Mouse (Mus musculus) forebrain, embryonic 14.5 days (tissue): Measurements from ENCODE around the gene Olfr992. TPM values are rescaled to one million over a fixed set of nuclear protein-coding genes. Genes with fewer than 3 reads are reported as not detected.
"Not testable (repeated sequence)": the region's sequence is repeated elsewhere in the genome, so short reads cannot be mapped to it uniquely, and the experiment has no call there.

Source experiments
- ATAC-seq: fragments of 200-750 bp; cut with Nextera tagmentation; 2 replicates; pipeline ENCODE4 v1.8.0; 2017; ENCODE audit warnings: mild to moderate bottlenecking, moderate library complexity
- DNase-seq: peaks from one replicate; pipeline ENCODE4 v3.0.0-alpha.2; 2015; ENCODE audit warnings: low spot score
- H3K27ac ChIP-seq: fragments of 300-500 bp; sonication (generic); 2 replicates; pipeline ENCODE4 v1.5.1; 2014; ENCODE audit warnings: low read depth, mild to moderate bottlenecking, control low read depth, low read length, moderate library complexity
- H3K27me3 ChIP-seq: fragments of 300-500 bp; sonication (generic); replicated peaks from 2 replicates; pipeline ENCODE4 v1.6.1; 2014; ENCODE audit warnings: low read length, control low read depth, mixed read lengths; ENCODE audit not compliant: control insufficient read depth, insufficient read depth
- H3K36me3 ChIP-seq: fragments of 300-500 bp; sonication (generic); 2 replicates; pipeline ENCODE4 v1.6.1; 2014; ENCODE audit warnings: low read length, control low read depth; ENCODE audit not compliant: control insufficient read depth, insufficient read depth
- H3K4me1 ChIP-seq: fragments of 300-500 bp; sonication (generic); 2 replicates; pipeline ENCODE4 v1.6.1; 2014; ENCODE audit warnings: antibody characterized with exemption, low read length, control low read depth; ENCODE audit not compliant: control insufficient read depth, insufficient read depth
- H3K4me2 ChIP-seq: fragments of 300-500 bp; sonication (generic); 2 replicates; pipeline ENCODE4 v1.6.1; 2014; ENCODE audit warnings: mild to moderate bottlenecking, control low read depth, low read length
- H3K4me3 ChIP-seq: fragments of 300-500 bp; sonication (generic); 2 replicates; pipeline ENCODE4 v1.5.1; 2014; ENCODE audit warnings: low read depth, low read length, control low read depth
- H3K9ac ChIP-seq: fragments of 300-500 bp; sonication (generic); 2 replicates; pipeline ENCODE4 v1.6.1; 2014; ENCODE audit warnings: mild to moderate bottlenecking, low read length, control low read depth, moderate library complexity
- H3K9me3 ChIP-seq: fragments of 300-500 bp; sonication (generic); replicated peaks from 2 replicates; pipeline ENCODE4 v1.6.1; 2016; ENCODE audit warnings: low read length, control low read depth, mixed read lengths; ENCODE audit not compliant: control insufficient read depth
- WGBS: fragments of 180-500 bp; shearing (Covaris S2); extraction: QIAGEN DNeasy Blood & Tissue Kit; methylation state at CpG from one replicate; pipeline ENCODE4 v1.1.7; 2014; 5-methylcytosine and 5-hydroxymethylcytosine counted together
- polyA plus RNA-seq: library from polyadenylated mRNA; unstranded; fragments of >200 nt; fragmentation: Nextera tagmentation; extraction: Ambion mirVana; gene quantifications from 2 replicates; pipeline ENCODE4 v1.2.1, GENCODE M21; 2014

Olfr992 gene
- not detected in 2 replicates for polyA plus RNA-seq

DNA sequence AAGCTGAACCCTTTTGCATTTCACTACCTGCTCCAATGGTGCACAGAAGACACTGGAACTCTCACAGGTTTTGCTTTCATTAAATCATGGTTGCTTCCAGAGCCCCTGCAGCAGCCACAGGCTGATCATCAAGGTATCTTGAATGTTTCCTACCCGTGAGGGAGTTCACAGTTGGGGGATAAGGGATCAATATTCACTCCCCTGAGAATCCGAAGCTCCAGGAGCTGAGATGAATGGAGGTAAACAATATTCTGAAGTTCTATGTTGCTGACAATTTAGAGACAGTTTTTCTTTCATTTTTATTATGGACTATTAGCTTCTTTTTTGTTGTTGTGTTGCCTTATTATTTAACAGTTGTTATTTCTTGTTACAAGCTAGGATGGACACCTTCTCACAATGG, at the start of gene Olfr992:
TSS of gene Olfr992 (minus strand) at position 101 of the 400 bp plus-strand sequence.
- H3K4me2 ChIP-seq: no peak within 1 kb of the TSS
- H3K36me3 ChIP-seq: no peaks in the 10 kb centered on the region
- no peaks in the 10 kb centered on the region for H3K4me1 ChIP-seq
- DNase-seq: no peak
- no peak within 1 kb of the TSS for H3K9ac ChIP-seq
- ATAC-seq: no peak
- no peaks in the 10 kb centered on the region for H3K9me3 ChIP-seq
- WGBS: 63% methylated on average over 2 of the region's 2 CpGs
- H3K27me3 ChIP-seq: no peaks in the 10 kb centered on the region
- H3K27ac ChIP-seq: no peak within 1 kb of the TSS
- H3K4me3 ChIP-seq: no peak within 1 kb of the TSS

GRCm38 (mm10) chr2:85443539-85443938, 34.3 kb upstream of the Olfr992 start, which contains the start of gene Olfr995:
TSS of gene Olfr995 (minus strand) at chr2:85443639.
- WGBS: 0% methylated on average over 1 of the region's 1 CpGs
- Histone ChIP-seq H3K4me3 (no peak within 1 kb of the TSS), H3K27ac (no peak within 1 kb of the TSS), H3K4me1 (no peaks in the 10 kb centered on the region), H3K4me2 (no peak within 1 kb of the TSS), H3K36me3 (no peaks in the 10 kb centered on the region), H3K9me3 (no peaks in the 10 kb centered on the region), H3K9ac (no peak within 1 kb of the TSS), H3K27me3 (no peaks in the 10 kb centered on the region)
- ATAC-seq (no peak), DNase-seq (no peak)

GRCm38 (mm10) chr2:85442546-85442945, 33.3 kb upstream of the Olfr992 start:
- Histone ChIP-seq H3K4me1 (no peaks in the 10 kb centered on the region), H3K36me3 (no peaks in the 10 kb centered on the region), H3K4me3 (no peak overlapping the region), H3K27ac (no peak overlapping the region), H3K9me3 (no peaks in the 10 kb centered on the region), H3K27me3 (no peaks in the 10 kb centered on the region), H3K4me2 (no peak overlapping the region), H3K9ac (no peak overlapping the region)
- ATAC-seq: no peak
- DNase-seq: no peak

DNA sequence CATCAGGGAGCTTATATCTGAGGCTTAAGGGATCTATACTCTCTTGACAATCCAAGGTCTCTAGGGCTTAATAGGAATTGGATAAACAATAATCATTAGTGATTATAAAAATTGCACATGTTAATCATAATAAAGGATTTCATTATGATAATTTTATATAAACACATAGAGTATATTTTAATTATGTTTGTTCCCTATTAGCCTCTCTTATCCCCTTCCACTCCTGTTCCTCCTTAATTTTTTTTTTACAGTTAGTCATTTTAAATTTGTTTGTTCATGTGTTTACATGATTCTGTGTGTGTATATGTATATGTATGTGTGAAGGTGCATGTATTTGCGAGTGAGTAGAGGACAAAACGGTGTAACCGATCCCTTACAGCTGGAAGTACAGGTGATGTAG, 27.1 kb upstream of the Olfr992 start, which contains the start of gene Olfr994:
TSS of gene Olfr994 (minus strand) at position 101 of the 400 bp plus-strand sequence.
- 97% methylated on average over 3 of the region's 3 CpGs for WGBS

GRCm38 (mm10) chr2:85425893-85426292, 16.6 kb upstream of the Olfr992 start:
- H3K9ac ChIP-seq: no peak overlapping the region
- no peak for ATAC-seq
- H3K27me3 ChIP-seq: no peaks in the 10 kb centered on the region
- H3K36me3 ChIP-seq: no peaks in the 10 kb centered on the region
- H3K27ac ChIP-seq: no peak overlapping the region
- DNase-seq: no peak
- no peak overlapping the region for H3K4me3 ChIP-seq
- no peak overlapping the region for H3K4me2 ChIP-seq
- H3K9me3 ChIP-seq: no peaks in the 10 kb centered on the region
- no peaks in the 10 kb centered on the region for H3K4me1 ChIP-seq
- 87% methylated on average over 1 of the region's 1 CpGs for WGBS

More for the DNA sequence above, 27.1 kb upstream of the Olfr992 start, which contains the start of gene Olfr994:
- Histone ChIP-seq H3K27ac (no peak within 1 kb of the TSS), H3K9ac (no peak within 1 kb of the TSS), H3K9me3 (no peaks in the 10 kb centered on the region), H3K36me3 (no peaks in the 10 kb centered on the region), H3K4me1 (no peaks in the 10 kb centered on the region), H3K27me3 (no peaks in the 10 kb centered on the region), H3K4me2 (no peak within 1 kb of the TSS), H3K4me3 (no peak within 1 kb of the TSS)
- DNase-seq (no peak), ATAC-seq (no peak)

- H3K9me3 ChIP-seq: no peaks in the 10 kb centered on the region
- H3K9ac ChIP-seq: no peak within 1 kb of the TSS
- no peak for ATAC-seq
- no peak within 1 kb of the TSS for H3K4me3 ChIP-seq
- no peaks in the 10 kb centered on the region for H3K27me3 ChIP-seq
- DNase-seq: no peak
- no peaks in the 10 kb centered on the region for H3K4me1 ChIP-seq
- no peak within 1 kb of the TSS for H3K4me2 ChIP-seq
- H3K27ac ChIP-seq: no peak within 1 kb of the TSS
- no peaks in the 10 kb centered on the region for H3K36me3 ChIP-seq
Measured at GRCm38 (mm10) chr2:85414777-85415176, 5.5 kb upstream of the Olfr992 start, which contains the start of gene Olfr993. TSS of gene Olfr993 (minus strand) at chr2:85414877.

GRCm38 (mm10) chr2:85363127-85363526, 46.1 kb downstream of the Olfr992 start, which contains the start of gene Olfr988:
TSS of gene Olfr988 (minus strand) at chr2:85363227.
- H3K4me1 ChIP-seq, H3K36me3 ChIP-seq, H3K27ac ChIP-seq, H3K27me3 ChIP-seq, H3K9me3 ChIP-seq, H3K4me2 ChIP-seq, H3K9ac ChIP-seq, ATAC-seq, DNase-seq, H3K4me3 ChIP-seq: not testable (repeated sequence)

Other genes starting within 250 kb of the Olfr992 start
- gene Lrrc55, start 212.3 kb downstream of the Olfr992 start, polyA plus RNA-seq: 11.0 and 11.7 TPM in 2 replicates
- gene Olfr987, start 70.2 kb downstream of the Olfr992 start, polyA plus RNA-seq: not detected in 2 replicates
- not detected in 2 replicates for gene Olfr988, start 46.2 kb downstream of the Olfr992 start, polyA plus RNA-seq
- not detected in 2 replicates for gene Olfr993, start 5.4 kb upstream of the Olfr992 start, polyA plus RNA-seq
- gene Olfr994, start 27.0 kb upstream of the Olfr992 start, polyA plus RNA-seq: not detected in 2 replicates
- not detected in 2 replicates for gene Olfr995, start 34.2 kb upstream of the Olfr992 start, polyA plus RNA-seq
- gene 4833423E24Rik, start 109.6 kb upstream of the Olfr992 start, polyA plus RNA-seq: 0.08 and 0.12 TPM in 2 replicates
- gene Olfr996, start 169.7 kb upstream of the Olfr992 start, polyA plus RNA-seq: not detected in 2 replicates
- gene Olfr998, start 179.5 kb upstream of the Olfr992 start, polyA plus RNA-seq: not detected in 2 replicates
- gene Olfr1000, start 202.4 kb upstream of the Olfr992 start, polyA plus RNA-seq: not detected in 2 replicates
- gene Olfr1002, start 241.2 kb upstream of the Olfr992 start, polyA plus RNA-seq: not detected in 2 replicates